Mouse (Mus musculus): ENCODE data around the gene Aldh9a1.

DNA sequence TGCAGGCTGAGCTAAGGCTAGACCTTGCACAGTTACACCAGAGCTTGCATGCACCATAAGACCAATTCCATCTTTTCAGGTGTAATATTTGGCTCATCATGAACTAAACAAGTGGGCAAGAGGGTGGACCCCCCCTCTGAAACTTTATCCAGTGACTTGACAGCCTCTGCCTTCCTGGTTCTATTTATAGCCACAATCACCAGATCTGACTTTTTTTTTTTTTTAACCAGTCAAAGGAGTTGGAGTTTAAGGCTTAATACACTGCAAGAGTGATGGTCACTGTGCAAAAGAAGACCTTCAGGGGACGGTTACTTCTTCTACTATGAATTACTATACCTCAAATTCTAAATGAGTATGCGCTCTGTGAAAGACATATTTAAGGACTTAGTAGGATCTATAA is 35.4 kb downstream of the Aldh9a1 start:
- no peak for TF ChIP-seq CTCF (IDR thresholded peaks at IDR 0.05; ENCODE audit: extremely low read depth, insufficient read depth, low read length)
- TF ChIP-seq POLR2A (IDR thresholded peaks at IDR 0.05; ENCODE audit: extremely low read depth, insufficient read depth, low read length) = no peak
